Mouse (Mus musculus): Measurements from ENCODE around the gene 4930583I09Rik. TPM values are rescaled to one million over a fixed set of nuclear protein-coding genes. Genes with fewer than 3 reads are reported as not detected.

The 4930583I09Rik gene
- total RNA-seq, 2 experiments from 2014 or later, result not detected

GRCm38 (mm10) chr17:64804375-64805124, 31.3 kb downstream of the 4930583I09Rik start:
- DNase-seq (ENCODE audit: low spot score in 2 of 2), result no peak
- intact Hi-C loops (cut with DNase I), result no loop called here

GRCm38 (mm10) chr17:64802956-64803275, 33.0 kb downstream of the 4930583I09Rik start:
- DNase-seq (ENCODE audit: low spot score in 2 of 2), result no peak
- intact Hi-C loops (cut with DNase I), result no loop called here

- DNase-seq (ENCODE audit: low spot score in 2 of 2), result no peak
- intact Hi-C loops (cut with DNase I), result no loop called here
These were observed 33.5 kb downstream of the 4930583I09Rik start for GRCm38 (mm10) chr17:64802168-64802955.

GRCm38 (mm10) chr17:64792623-64793022, 43.2 kb downstream of the 4930583I09Rik start:
- intact Hi-C loops (cut with DNase I), result no loop called here
- no peak for DNase-seq (ENCODE audit: low spot score in 2 of 2)

GRCm38 (mm10) chr17:64792076-64792475, 43.8 kb downstream of the 4930583I09Rik start:
- intact Hi-C loops (cut with DNase I), result no loop called here
- no peak for DNase-seq (ENCODE audit: low spot score in 2 of 2)

- intact Hi-C loops (cut with DNase I), result no loop called here
- DNase-seq (ENCODE audit: low spot score in 2 of 2), result no peak
These were observed 46.7 kb downstream of the 4930583I09Rik start for GRCm38 (mm10) chr17:64789175-64789574.

- intact Hi-C loops (cut with DNase I), result no loop called here
- DNase-seq (ENCODE audit: low spot score in 2 of 2), result no peak
These were observed 47.6 kb downstream of the 4930583I09Rik start for GRCm38 (mm10) chr17:64788301-64788700.

- no peak for DNase-seq (ENCODE audit: low spot score in 2 of 2)
- intact Hi-C loops (cut with DNase I), result no loop called here
These were observed 49.9 kb downstream of the 4930583I09Rik start for GRCm38 (mm10) chr17:64785961-64786360.

Other genes with a start within 250 kb of the 4930583I09Rik start
- 10 to 100 TPM; 20.4 to 21.2 TPM for gene Man2a1, start 235.3 kb downstream of the 4930583I09Rik start, total RNA-seq (2021)